Mouse (Mus musculus): ENCODE data around the gene Gon4l. TPM values are rescaled to one million over a fixed set of nuclear protein-coding genes. Genes with fewer than 3 reads are reported as not detected.
"Not testable (repeated sequence)": the region's sequence is repeated elsewhere in the genome, so short reads cannot be mapped to it uniquely, and the experiment has no call there.

The Gon4l gene
- total and polyA plus RNA-seq, 2 experiments from 2014 or later = 8.0 to 50.0 TPM

GRCm38 (mm10) chr3:88893011-88893410, 58.0 kb downstream of the Gon4l start:
- not testable (repeated sequence) for H3K27ac ChIP-seq (ENCODE audit: low read depth, low read length); H3K4me3 ChIP-seq (ENCODE audit: low read depth, low read length); H3K4me2 ChIP-seq (ENCODE audit: low read depth); H3K9ac ChIP-seq; ATAC-seq; H3K4me1 ChIP-seq (ENCODE audit: insufficient read depth); DNase-seq; H3K9me3 ChIP-seq (ENCODE audit: low read length); H3K27me3 ChIP-seq (ENCODE audit: insufficient read depth, low read length)
- peaks cover 21% of the 10 kb centered on the region for H3K36me3 ChIP-seq (ENCODE audit: insufficient read depth)
- WGBS = 97% methylated on average over 7 of the region's 7 CpGs

- WGBS = 81% methylated on average over 3 of the region's 3 CpGs
- no peak for TF ChIP-seq CTCF (IDR thresholded peaks at IDR 0.05; ENCODE audit: low read depth)
- H3K4me3 ChIP-seq (ENCODE audit: low read depth, low read length) = no peak overlapping the region
- no peak overlapping the region for H3K9ac ChIP-seq
- ATAC-seq (no peak), DNase-seq (no peak)
- peaks cover 78% of the 10 kb centered on the region for H3K36me3 ChIP-seq (ENCODE audit: insufficient read depth)
- no peaks in the 10 kb centered on the region for H3K27me3 ChIP-seq (ENCODE audit: insufficient read depth, low read length)
- no peak overlapping the region for H3K4me2 ChIP-seq (ENCODE audit: low read depth)
- no peaks in the 10 kb centered on the region for H3K4me1 ChIP-seq (ENCODE audit: insufficient read depth)
- H3K27ac ChIP-seq (ENCODE audit: low read depth, low read length) = no peak overlapping the region
- H3K9me3 ChIP-seq (ENCODE audit: low read length) = no peaks in the 10 kb centered on the region
Observed at GRCm38 (mm10) chr3:88904803-88905202, 69.8 kb downstream of the Gon4l start.

- Histone ChIP-seq H3K4me1 (ENCODE audit: insufficient read depth) (no peaks in the 10 kb centered on the region), H3K4me2 (ENCODE audit: low read depth) (no peak overlapping the region), H3K9me3 (ENCODE audit: low read length) (no peaks in the 10 kb centered on the region), H3K27ac (ENCODE audit: low read depth, low read length) (no peak overlapping the region), H3K36me3 (ENCODE audit: insufficient read depth) (peaks cover 82% of the 10 kb centered on the region), H3K27me3 (ENCODE audit: insufficient read depth, low read length) (no peaks in the 10 kb centered on the region), H3K4me3 (ENCODE audit: low read depth, low read length) (no peak overlapping the region), H3K9ac (no peak overlapping the region)
- TF ChIP-seq CTCF (IDR thresholded peaks at IDR 0.05; ENCODE audit: low read depth) = no peak
- ATAC-seq (no peak), DNase-seq (no peak)
- 91% methylated on average over 6 of the region's 6 CpGs for WGBS
Observed at GRCm38 (mm10) chr3:88905209-88905608, 70.2 kb downstream of the Gon4l start.

GRCm38 (mm10) chr3:88905741-88906140, 70.7 kb downstream of the Gon4l start:
- H3K4me3 ChIP-seq (ENCODE audit: low read depth, low read length) = no peak overlapping the region
- no peaks in the 10 kb centered on the region for H3K9me3 ChIP-seq (ENCODE audit: low read length)
- no peak overlapping the region for H3K4me2 ChIP-seq (ENCODE audit: low read depth)
- no peak overlapping the region for H3K27ac ChIP-seq (ENCODE audit: low read depth, low read length)
- H3K27me3 ChIP-seq (ENCODE audit: insufficient read depth, low read length) = no peaks in the 10 kb centered on the region
- no peak overlapping the region for H3K9ac ChIP-seq
- no peak for TF ChIP-seq CTCF (IDR thresholded peaks at IDR 0.05; ENCODE audit: low read depth)
- H3K4me1 ChIP-seq (ENCODE audit: insufficient read depth) = no peaks in the 10 kb centered on the region
- 89% methylated on average over 2 of the region's 2 CpGs for WGBS
- ATAC-seq (no peak), DNase-seq (no peak)
- H3K36me3 ChIP-seq (ENCODE audit: insufficient read depth) = peaks cover 87% of the 10 kb centered on the region

GRCm38 (mm10) chr3:88906393-88907159, 71.5 kb downstream of the Gon4l start:
- Histone ChIP-seq H3K27me3 (ENCODE audit: insufficient read depth, low read length) (no peaks in the 10 kb centered on the region), H3K4me3 (ENCODE audit: low read depth, low read length) (no peak overlapping the region)
- WGBS = 85% methylated on average over 6 of the region's 6 CpGs

GRCm38 (mm10) chr3:88912585-88912984, 77.6 kb downstream of the Gon4l start:
- no peaks in the 10 kb centered on the region for H3K9me3 ChIP-seq (ENCODE audit: low read length)
- no peaks in the 10 kb centered on the region for H3K27me3 ChIP-seq (ENCODE audit: insufficient read depth, low read length)
- ATAC-seq (no peak), DNase-seq (no peak)
- peaks cover 45% of the 10 kb centered on the region for H3K36me3 ChIP-seq (ENCODE audit: insufficient read depth)
- H3K4me3 ChIP-seq (ENCODE audit: low read depth, low read length) = no peak overlapping the region
- H3K9ac ChIP-seq = no peak overlapping the region
- peak overlapping the region; percentile 75; the same call in 1 of the 2 replicates for H3K4me2 ChIP-seq (ENCODE audit: low read depth)
- 94% methylated on average over 7 of the region's 7 CpGs for WGBS
- H3K4me1 ChIP-seq (ENCODE audit: insufficient read depth) = peaks cover 6% of the 10 kb centered on the region; the same call in 1 of the 2 replicates
- TF ChIP-seq CTCF (IDR thresholded peaks at IDR 0.05; ENCODE audit: low read depth) = no peak
- no peak overlapping the region for H3K27ac ChIP-seq (ENCODE audit: low read depth, low read length)

More at GRCm38 (mm10) chr3:88906393-88907159, 71.5 kb downstream of the Gon4l start:
- Histone ChIP-seq H3K9me3 (ENCODE audit: low read length) (no peaks in the 10 kb centered on the region), H3K9ac (no peak overlapping the region), H3K36me3 (ENCODE audit: insufficient read depth) (peaks cover 92% of the 10 kb centered on the region), H3K4me2 (ENCODE audit: low read depth) (no peak overlapping the region), H3K27ac (ENCODE audit: low read depth, low read length) (no peak overlapping the region), H3K4me1 (ENCODE audit: insufficient read depth) (no peaks in the 10 kb centered on the region)
- TF ChIP-seq CTCF (IDR thresholded peaks at IDR 0.05; ENCODE audit: low read depth) = no peak
- DNase-seq (no peak), ATAC-seq (0 out of 2 replicates have a peak, but pooled peaks have one; percentile 49)
